Mouse (Mus musculus) testis, postnatal 10 days (tissue): ENCODE measurements around the gene Sema3a.
A peak's percentile ranks its signal among the peaks of the same experiment; 100 is the strongest.
"Not testable (repeated sequence)": the region's sequence is repeated elsewhere in the genome, so short reads cannot be mapped to it uniquely, and the experiment has no call there.

ENCODE experiments used
- DNase-seq: peaks from one replicate; pipeline ENCODE4 v3.0.0; 2021; ENCODE audit warnings: low spot score

The Sema3a gene

GRCm38 (mm10) chr5:13550953-13551352 lies 425.7 kb downstream of the Sema3a start:
- no peak for DNase-seq

GRCm38 (mm10) chr5:13557257-13557656 lies 432.0 kb downstream of the Sema3a start:
- DNase-seq = no peak

GRCm38 (mm10) chr5:13573867-13574266 lies 448.7 kb downstream of the Sema3a start:
- no peak for DNase-seq

- DNase-seq = no peak
These were observed 453.9 kb downstream of the Sema3a start for GRCm38 (mm10) chr5:13579123-13579522.

GRCm38 (mm10) chr5:13585559-13586207 lies 460.5 kb downstream of the Sema3a start:
- peak; percentile 41 for DNase-seq

- DNase-seq = no peak
These were observed 469.2 kb downstream of the Sema3a start for GRCm38 (mm10) chr5:13594422-13594821.

- DNase-seq = no peak
These were observed 486.4 kb downstream of the Sema3a start for GRCm38 (mm10) chr5:13611631-13612030.

GRCm38 (mm10) chr5:13612088-13612487 lies 486.9 kb downstream of the Sema3a start:
- no peak for DNase-seq

- DNase-seq = not testable (repeated sequence)
These were observed 489.4 kb downstream of the Sema3a start for GRCm38 (mm10) chr5:13614575-13614974.

GRCm38 (mm10) chr5:13615907-13616306 lies 490.7 kb downstream of the Sema3a start:
- DNase-seq = no peak

GRCm38 (mm10) chr5:13622578-13622977 lies 497.4 kb downstream of the Sema3a start:
- no peak for DNase-seq

GRCm38 (mm10) chr5:13624754-13625153 lies 499.5 kb downstream of the Sema3a start:
- no peak for DNase-seq

GRCm38 (mm10) chr5:13626093-13626492 lies 500.9 kb downstream of the Sema3a start:
- no peak for DNase-seq

GRCm38 (mm10) chr5:13628606-13629311 lies 503.5 kb downstream of the Sema3a start:
- peak; percentile 88 for DNase-seq

GRCm38 (mm10) chr5:13629916-13630315 lies 504.7 kb downstream of the Sema3a start:
- no peak for DNase-seq

GRCm38 (mm10) chr5:13630692-13631091 lies 505.5 kb downstream of the Sema3a start:
- no peak for DNase-seq

- no peak for DNase-seq
These were observed 511.0 kb downstream of the Sema3a start for GRCm38 (mm10) chr5:13636237-13636636.
